Mouse (Mus musculus): ENCODE results near the gene Ift52.

Gene Ift52

DNA sequence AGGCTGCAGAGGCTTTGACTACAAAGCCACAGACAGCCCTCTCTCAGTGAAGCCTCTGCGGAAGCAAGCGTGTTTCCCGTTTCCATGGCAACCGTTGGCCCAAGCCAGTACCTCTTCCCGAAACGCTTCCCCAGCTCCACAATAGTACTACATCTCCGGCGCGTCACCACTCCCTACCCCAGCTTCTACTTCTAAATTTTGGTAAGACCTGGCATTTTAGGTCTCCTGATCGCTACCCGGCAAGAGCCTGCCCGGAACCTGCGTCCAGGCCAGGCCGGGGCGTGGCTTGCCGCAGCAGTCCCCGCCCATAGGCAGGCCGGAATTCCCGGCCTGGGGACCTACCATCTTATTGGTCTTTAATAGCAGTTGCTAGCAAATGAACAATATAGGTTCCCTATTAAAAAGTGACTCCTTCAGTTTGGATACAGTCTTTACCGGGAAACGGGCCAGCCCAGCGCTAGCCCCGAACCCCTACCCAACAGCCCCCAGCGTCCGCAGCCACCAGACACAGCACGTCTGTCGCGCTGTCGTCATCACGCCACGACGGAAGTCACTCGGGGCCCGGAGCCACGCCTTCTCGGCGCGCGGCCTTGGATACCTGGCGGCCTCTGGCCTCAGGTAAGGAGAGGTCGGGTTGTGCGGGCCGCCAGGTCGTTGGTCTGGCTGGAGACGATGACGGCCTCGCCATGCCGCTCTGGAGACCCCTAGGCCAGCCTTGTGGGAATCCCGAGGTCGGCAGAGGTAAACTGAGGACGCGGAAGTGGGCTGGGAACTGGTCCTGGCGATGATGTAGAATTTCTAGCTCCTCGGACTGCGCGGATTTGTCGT is at the start of gene Ift52:
Gene Ift52, plus strand, starts transcription at position 439 of the 828 bp plus-strand sequence.
- in situ Hi-C loops (cut with MboI, MseI): no loop called here

DNA sequence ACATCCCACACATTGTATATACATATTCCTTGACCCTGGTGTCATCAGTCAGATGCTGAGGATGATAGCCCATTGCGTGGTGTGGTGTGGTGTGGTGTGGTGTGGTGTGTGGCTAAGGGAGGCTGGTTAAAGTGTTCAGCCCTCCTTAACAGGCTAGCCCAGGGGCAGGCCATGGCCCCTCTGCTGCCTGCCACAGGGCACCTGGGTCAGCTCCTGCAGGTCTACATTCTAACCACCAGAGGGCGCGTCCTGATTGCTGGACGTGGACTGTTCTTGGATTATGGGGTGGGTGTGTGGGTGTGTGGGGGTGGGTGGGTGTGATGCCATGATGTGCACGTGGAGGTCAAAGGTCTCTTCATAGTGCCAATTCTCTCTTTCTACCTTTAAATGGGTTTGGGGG is 48.8 kb upstream of the Ift52 start:
- in situ Hi-C loops (cut with MboI, MseI): no loop called here

DNA sequence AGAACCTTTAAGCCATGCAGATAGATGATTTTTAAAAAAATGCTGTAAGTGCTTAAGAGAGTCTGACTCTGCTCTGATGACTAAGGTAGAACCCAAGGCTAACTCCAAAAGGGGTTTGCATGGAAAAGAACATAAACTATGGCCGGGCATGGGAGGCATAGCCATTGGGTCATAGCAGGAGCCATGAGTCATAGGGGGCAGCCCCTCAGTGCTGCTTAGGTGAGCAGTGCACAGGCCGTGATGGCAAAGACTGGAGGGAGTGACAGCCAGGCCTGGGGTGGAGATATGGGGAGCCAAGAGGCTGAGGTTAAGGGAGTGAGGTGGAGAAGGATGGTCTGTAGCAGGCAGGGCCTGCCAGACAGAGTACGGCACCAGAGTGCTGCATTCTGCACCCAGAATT is 48.1 kb upstream of the Ift52 start:
- in situ Hi-C loops (cut with MboI, MseI): no loop called here

DNA sequence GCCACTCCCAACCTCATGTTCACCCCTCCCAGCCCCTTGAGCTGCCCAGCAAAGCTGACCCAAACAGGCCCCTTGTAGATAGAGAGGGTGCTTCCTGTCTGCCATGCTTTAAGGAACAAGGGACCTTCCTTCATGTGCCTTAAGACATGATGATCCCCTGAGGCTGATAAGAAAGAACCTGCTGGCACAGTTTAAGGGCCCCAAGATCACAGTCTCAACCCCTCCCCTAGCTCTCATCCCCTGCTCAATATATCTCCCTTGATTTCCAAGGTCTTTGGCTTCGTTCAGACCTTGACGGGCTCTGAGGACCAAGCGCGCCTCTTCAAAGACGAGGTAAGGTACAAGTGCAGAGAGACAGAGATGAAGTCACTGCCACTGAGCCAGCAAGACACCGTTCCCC is 46.3 kb upstream of the Ift52 start:
- in situ Hi-C loops (cut with MboI, MseI): no loop called here

DNA sequence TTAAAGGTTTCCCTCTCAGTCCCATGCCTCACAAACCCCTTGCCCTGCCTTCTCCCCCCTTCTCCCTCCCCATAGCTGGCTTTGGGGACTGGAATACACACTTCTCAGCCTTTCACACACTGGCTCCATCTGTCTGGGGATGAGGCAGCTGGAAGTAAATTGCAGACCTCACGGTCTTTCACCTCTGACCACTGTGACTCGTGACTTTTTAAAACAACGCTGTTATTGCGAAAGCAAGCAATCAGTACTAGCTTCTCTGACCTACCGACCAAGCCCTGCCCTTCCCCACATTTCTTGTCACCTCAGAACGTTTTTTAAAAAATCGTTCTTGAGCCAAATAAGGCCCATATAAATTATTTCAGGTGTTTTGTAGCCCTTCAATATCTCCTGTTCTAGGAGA is 44.4 kb upstream of the Ift52 start:
- in situ Hi-C loops (cut with MboI, MseI): no loop called here

DNA sequence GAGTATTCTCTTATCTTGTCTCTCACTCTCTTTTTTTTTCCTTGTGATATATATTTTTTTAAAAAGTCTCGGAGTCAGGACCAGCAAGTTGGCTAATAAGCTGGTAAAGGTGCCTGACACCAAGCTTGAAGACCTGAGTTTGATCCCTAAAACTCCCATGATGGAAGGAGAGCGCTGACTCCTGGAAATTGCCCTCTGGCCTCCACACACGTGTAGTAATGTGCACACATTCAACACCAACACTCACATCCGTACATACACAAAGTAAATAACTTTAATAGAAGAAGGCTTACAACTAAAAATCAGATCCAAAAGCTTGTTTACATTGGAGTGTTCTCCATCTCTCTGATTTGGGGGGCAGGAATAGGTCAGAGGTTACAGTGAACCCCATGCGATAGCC is 43.9 kb upstream of the Ift52 start:
- in situ Hi-C loops (cut with MboI, MseI): no loop called here

DNA sequence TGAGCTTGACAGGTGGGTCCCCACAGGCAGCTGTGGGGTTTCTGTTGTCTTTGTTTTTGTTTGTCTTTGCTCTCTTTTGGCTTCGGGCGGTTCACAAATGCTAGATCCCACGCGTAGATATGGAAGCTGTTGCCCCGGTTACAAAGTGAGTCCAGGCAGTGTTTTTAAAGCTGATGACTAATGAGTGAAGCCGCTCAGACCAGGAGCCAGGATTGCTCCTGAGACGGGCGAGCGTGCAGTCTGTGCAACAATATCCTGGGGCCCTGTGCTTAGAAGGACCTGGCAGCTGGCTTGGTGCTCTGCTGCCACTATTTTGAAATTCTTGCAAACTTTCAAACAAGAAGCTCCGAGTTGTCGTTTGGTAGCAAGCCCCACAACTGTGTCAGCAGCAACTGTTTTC is 43.5 kb upstream of the Ift52 start:
- in situ Hi-C loops (cut with MboI, MseI): no loop called here

DNA sequence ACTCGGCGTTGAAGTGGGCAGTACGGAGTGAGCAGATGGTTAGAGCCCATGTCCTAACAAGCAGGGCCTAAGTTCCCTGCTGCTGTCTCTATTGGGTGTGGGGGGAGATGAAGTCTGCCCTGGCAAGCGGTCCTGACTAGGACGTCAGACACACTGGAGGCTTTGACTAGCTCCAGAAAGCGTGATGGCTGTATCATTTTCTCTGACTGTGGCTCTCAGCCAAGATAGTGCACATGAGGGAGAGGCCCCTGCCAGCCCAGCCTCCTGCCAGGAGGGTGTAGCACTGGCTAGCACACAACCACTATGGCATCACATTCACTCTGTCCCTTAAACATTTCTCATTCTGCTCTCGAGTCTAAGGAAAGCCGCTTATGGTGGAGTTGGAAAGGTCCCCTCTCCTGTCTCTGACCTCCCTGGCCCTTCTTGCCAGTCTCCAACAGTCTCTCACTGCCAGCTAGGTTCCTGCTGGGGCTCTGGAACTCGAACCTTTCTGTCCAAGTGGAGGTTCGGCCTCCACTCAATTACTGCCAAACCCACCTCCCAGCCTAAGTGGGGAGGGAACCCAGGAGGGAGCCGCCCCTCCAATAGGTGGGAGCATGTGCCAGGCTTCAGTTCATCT is 41.9 kb upstream of the Ift52 start:
- in situ Hi-C loops (cut with MboI, MseI): no loop called here

DNA sequence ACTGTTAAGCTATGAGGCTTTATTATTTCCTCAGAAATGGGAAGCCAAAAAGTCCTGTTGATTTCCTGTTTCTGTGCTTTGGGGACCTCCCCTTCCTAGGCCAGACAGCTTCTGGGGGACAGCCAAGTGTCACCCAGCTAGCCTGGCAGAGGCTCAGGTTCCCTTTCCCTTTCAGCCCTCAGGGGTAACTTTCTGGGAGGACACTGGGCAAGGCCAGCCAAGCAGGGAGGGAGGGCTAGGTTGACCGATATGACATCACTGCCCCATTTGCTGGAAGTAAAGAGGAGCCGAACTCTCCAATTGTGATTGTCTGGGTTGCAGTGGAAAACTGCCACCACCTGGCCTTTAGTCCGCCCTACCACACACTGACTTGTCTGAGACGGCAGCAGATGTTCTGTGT is 41.2 kb upstream of the Ift52 start:
- in situ Hi-C loops (cut with MboI, MseI): no loop called here

DNA sequence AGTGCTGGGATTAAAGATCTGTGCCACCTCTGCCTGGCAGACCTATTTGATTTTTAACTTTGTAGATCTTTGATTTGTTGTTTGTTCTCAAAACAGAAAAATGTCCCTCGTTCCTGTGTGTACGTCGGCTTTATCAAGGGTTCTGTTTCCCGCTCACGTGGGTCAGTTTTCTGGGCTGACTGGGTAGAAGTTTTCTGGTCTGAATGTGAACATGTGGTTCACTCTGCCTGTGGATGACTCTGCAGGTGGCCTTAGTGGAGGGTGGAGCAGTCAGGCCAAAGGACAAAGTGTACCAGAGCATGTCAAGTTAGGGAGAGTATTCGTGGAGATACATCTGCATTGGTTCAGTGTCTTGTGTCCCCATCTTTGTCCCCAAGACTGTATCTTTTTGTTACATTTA is 32.8 kb upstream of the Ift52 start:
- in situ Hi-C loops (cut with MboI, MseI): no loop called here

DNA sequence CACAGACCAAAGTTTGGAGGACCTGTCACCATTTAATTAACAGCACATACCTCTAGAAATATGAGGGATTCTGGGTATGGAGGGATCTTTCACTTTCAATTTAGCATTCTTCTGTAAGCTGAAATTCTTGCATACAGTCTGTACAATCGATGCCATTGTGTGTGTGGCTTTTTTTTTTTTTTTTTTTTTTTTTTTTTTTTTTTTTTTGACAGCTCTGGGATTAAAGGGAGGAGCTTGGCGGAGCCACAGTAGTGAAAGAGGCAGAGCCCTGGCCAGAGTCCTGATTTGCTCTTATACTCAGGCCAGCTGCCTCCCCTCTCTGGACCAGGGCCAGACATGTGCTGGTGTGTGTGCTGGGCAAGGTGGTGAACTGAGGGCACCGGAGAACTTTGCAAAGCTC is 31.2 kb upstream of the Ift52 start:
- in situ Hi-C loops (cut with MboI, MseI): no loop called here

DNA sequence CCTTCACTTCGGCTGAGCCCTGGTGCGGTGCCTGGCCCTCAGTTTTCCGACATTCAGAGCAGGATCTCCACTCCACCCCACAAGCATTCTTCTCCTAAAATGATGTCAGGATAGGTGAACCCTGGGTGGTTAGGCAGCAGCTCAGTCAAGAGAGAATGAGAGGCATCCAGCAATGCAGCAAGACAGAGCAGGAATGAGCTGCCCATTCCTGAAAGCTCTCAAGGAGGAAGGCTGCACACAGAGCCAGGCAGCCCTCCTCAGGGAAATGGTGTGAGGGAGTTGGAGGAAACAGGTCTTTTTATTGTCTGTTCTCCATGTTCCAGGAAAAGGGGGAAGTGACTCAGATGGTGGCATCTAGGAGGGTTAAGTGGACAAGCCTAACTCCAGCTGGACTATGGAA is 30.4 kb upstream of the Ift52 start:
- in situ Hi-C loops (cut with MboI, MseI): no loop called here

DNA sequence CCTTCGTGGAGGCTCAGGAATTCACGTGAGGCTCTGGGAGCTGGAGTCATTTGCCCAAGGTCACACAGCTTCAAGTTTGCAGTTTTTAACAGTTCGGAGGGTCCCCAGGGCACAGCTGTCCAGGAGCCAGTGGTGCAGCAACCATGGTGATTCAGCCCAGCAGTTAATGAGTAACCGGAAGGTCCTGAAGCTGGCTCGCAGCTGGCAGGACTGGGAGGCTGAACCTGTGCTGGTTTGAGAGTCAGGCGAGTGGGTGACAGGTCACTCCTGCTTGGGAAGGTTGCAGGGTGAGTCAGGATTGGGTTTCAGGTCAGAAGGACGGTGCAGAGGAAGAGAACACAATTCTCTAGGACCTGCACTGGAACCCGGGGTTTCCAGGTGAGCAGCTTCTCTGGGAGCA is 29.9 kb upstream of the Ift52 start, which contains the start of gene Sgk2:
Gene Sgk2, plus strand, starts transcription at position 113 of the 400 bp plus-strand sequence.
- in situ Hi-C loops (cut with MboI, MseI): no loop called here

DNA sequence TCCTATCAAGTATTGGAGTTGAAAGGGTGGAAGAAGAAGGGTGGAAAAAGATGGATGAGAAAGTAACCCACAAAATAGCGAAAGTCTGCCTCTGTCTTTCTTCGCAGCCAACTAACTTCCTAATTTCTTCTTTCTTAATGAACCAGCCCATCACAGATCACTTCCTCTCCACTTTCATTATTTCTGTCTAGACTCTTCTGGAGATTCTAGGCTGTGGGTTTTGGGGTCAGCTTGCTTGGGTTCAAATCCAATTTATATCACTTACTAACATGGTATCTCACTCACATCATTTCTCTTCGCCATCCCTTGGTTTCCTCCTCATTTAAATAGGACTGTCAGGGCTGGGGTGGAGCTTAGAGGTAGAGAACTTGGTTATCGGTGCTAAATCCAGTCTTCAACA is 28.9 kb upstream of the Ift52 start:
- in situ Hi-C loops (cut with MboI, MseI): no loop called here

DNA sequence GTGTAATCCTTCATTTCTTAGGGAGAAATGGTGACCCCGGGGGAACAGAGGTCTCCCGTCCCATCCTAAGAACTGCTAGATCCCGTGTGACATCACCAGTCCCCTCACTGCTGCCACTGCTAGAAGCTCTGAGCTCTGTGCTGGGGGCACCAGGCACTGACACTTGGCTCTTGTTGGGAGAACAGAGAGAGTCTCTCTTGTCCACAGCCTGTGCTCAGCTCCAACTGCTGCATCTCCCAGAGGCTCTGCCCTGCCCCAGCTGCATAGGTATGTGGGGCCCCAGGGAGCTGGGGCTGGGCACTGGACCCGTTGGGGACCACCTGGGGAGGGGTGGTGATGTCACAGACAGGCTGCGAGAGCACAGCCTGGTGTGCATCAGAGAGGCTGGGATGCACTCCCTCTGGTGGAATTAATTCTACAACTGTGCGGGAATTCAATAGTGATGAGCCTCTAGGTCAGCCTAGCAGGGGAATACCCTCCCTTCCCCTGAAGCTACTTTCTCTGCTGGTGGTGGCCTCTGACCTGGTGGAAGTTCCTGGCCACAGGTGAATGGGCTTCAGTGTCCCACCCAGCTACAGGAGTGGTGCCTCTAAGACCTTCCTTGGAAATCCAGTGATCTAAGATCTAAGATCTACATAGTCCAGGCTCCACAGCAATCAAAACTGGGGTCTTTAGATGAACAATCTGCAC is 25.6 kb upstream of the Ift52 start:
- in situ Hi-C loops (cut with MboI, MseI): no loop called here

DNA sequence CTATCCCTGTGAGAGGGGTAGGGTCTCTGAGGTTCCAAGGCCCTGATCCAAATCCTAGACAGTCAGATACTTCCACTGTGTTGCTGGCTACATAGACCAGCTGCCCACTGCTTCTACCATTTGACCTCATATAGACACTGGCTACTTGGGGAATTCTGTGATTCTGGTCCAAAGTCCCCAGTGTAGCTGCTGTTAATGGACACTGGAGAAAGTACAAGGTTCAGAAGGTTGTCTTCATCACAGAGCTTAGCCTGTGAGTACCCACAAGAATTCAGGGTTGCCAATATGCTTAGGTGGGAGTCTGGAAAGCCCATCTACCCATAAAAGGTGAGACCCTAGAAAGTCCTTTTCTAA is 25.1 kb upstream of the Ift52 start:
- in situ Hi-C loops (cut with MboI, MseI): no loop called here

DNA sequence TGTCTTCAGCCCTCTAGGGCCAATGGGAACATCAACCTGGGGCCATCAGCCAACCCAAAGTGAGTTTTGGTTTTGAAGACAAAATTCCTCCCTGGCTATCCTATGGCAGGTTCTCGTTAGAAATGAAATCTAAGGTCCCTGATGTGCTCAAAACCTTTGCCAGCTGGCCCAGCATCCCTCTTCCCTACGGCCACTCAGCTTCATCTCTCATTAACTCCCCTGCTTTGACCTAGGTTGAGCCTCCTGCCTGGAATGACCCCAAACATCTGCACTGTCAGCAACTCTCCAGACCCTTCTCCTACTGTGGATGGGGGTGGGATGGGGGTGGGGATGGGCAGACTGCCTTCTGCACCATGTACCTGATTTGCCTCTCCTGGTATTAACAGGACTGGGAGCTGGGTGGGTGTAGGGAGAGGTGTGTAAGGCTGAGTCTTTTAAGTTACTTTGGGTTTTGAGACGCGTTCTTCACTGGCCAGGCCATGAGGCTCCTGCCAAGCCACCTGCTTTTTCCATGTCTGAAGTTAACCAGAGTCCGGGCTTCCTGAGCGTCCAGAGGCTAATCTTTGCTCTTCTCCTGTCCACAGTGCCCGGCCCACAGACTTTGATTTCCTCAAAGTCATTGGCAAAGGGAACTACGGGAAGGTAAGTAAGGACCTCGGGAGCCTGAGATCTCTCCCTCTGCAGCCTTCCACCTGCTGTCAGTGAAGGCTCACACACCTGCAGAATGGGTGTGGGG is 23.1 kb upstream of the Ift52 start:
- in situ Hi-C loops (cut with MboI, MseI): no loop called here

DNA sequence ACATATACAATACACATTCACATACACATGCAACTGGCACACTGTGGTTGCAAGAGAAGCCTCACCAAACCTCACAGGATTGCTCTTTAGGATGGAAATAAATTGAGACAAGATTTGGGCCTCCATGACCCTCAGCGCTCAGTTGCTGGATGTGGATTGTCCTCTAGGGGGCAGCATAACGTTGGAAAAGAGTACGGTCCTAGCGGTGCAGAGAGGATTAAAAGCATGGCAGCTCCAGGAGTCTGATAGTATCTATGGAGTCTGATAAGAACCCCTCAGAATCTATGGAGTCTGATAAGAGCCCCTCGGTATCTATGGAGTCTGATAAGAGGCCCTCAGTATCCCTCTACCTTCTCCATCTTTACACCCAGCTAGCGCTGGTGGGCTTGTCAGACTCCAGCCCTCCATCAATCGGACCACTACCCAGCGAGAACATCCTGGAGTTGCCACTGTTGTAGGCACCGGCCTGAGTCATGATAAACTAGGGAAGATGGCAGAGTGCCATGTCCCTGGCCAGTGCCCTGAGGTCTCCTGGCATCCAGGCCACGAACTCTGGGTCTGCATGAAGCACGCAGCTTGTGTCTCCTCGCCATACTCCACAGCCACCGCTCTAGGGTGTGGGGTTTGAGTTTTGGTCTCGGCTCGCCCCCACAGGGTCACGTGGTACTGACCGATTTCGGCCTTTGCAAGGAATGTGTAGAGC is 18.5 kb upstream of the Ift52 start:
- in situ Hi-C loops (cut with MboI, MseI): no loop called here

DNA sequence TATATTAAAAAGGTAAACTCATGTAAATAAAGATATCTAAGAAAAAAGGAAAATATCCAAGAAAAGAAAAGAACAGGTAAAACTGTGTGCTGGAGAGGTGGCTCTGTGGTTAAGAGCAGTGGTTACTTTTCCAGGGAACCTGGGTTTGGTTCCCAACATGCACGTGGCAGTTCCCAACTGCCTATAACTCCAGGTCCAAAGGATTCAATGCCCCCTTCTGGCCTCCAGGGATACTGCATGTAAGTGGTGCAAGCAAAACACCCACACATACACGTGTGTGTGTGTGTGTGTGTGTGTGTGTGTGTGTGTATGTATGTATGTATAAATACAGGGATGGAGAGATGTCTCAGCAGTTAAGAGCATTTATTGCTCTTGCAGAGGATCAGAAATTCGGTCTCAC is 17.4 kb upstream of the Ift52 start:
- in situ Hi-C loops (cut with MboI, MseI): no loop called here

DNA sequence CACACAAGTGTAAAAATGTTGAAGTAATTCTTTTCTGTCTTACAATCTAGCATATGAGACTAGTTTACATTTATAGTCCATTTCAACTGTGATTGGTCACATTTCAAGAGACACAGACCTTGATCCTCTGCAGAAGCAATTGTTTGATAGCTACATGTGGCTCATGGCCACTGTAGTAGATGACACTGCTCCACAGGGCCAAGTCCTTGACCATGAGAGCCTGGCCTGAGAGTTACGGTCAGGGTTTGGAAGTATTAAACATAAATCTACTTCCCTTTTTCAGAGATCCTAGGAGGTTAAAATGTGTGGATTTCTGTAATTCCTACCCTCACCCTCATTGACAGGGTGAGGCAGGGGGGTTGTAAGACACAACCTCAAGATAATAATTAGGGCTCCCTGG is 16.1 kb upstream of the Ift52 start:
- in situ Hi-C loops (cut with MboI, MseI): no loop called here

DNA sequence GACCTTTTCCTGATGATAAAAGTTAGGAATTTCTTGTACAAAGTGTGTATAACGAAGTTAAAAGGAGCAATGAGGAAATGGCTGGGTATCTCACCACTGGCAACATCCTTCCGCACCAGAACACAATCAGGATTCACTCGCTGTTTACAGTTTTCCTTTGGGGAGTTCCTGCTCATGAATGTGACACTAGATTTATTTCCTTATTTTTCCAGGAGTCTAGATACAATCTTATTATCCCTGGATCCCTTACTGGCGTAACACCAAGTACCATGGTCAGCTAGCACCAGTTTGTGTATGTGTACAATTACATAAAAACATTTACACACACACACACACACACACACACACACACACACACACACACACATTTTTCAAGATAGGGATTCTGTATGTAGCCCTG is 9.9 kb upstream of the Ift52 start:
- in situ Hi-C loops (cut with MboI, MseI): no loop called here

DNA sequence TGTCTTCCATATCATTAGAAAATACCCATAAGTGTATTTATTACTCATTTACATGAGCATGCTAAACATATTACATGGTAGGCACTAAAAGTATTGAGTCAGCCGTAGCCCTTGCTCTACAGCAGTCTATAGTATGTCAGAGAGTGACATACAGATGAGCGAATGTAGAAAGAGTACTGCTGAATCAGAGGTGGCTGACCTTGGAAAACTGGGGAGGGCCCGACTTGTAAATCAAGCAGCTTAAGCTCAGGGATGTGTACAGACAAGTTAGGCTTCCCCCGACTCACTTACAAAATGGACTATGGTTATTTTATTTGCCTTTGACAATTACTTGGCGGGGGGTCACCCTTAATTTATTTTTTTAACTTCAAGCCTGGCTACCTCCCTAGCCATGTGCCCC is 14.1 kb downstream of the Ift52 start:
- in situ Hi-C loops (cut with MboI, MseI): no loop called here

Data from T-helper 2 cell (primary cell).